Mouse (Mus musculus) kidney, postnatal 0 days (tissue): ENCODE measurements around the gene Rps6kc1. TPM values are rescaled to one million over a fixed set of nuclear protein-coding genes. Genes with fewer than 3 reads are reported as not detected.

Experiments used
- ATAC-seq: fragments of 200-750 bp; cut with Nextera tagmentation; replicated peaks from 2 replicates; pipeline ENCODE4 v1.8.0; 2017; ENCODE audit warnings: low read depth, moderate number of reproducible peaks, moderate TSS enrichment, moderate library complexity; ENCODE audit not compliant: low FRiP score
- DNase-seq: peaks from one replicate; pipeline ENCODE4 v3.0.0-alpha.2; 2016; ENCODE audit warnings: low spot score
- H3K27ac ChIP-seq: fragments of 300-500 bp; sonication (generic); 2 replicates; pipeline ENCODE4 v1.5.1; 2014; ENCODE audit warnings: mild to moderate bottlenecking
- H3K27me3 ChIP-seq: fragments of 300-500 bp; sonication (generic); 2 replicates; pipeline ENCODE4 v1.6.1; 2014; ENCODE audit warnings: low read length, mixed read lengths; ENCODE audit not compliant: insufficient read depth
- H3K36me3 ChIP-seq: fragments of 300-500 bp; sonication (generic); 2 replicates; pipeline ENCODE4 v1.6.1; 2014; ENCODE audit warnings: low read length, mixed read lengths; ENCODE audit not compliant: insufficient read depth
- H3K4me1 ChIP-seq: fragments of 300-500 bp; sonication (generic); replicated peaks from 2 replicates; pipeline ENCODE4 v1.6.1; 2014; ENCODE audit warnings: antibody characterized with exemption, low read length, mixed read lengths; ENCODE audit not compliant: insufficient read depth
- H3K4me2 ChIP-seq: fragments of 300-500 bp; sonication (generic); 2 replicates; pipeline ENCODE4 v1.6.1; 2014; ENCODE audit warnings: mild to moderate bottlenecking, low read length, moderate library complexity, mixed read lengths
- H3K4me3 ChIP-seq: fragments of 300-500 bp; sonication (generic); replicated peaks from 2 replicates; pipeline ENCODE4 v1.5.1; 2014; ENCODE audit warnings: low read depth, low read length
- H3K9ac ChIP-seq: fragments of 300-500 bp; sonication (generic); 2 replicates; pipeline ENCODE4 v1.6.1; 2014; ENCODE audit warnings: low read depth, low read length
- H3K9me3 ChIP-seq: fragments of 300-500 bp; sonication (generic); replicated peaks from 2 replicates; pipeline ENCODE4 v1.6.1; 2016; ENCODE audit warnings: low read length, inconsistent platforms, mixed read lengths
- CTCF ChIP-seq: IDR thresholded peaks from 2 replicates; pipeline ENCODE4 v1.5.1; 2016; ENCODE audit warnings: antibody characterized with exemption, low read depth, mild to moderate bottlenecking, moderate library complexity
- WGBS: fragments of 180-500 bp; shearing (Covaris S2); extraction: QIAGEN DNeasy Blood & Tissue Kit; methylation state at CpG from one replicate; pipeline ENCODE4 v1.1.7; 2014; 5-methylcytosine and 5-hydroxymethylcytosine counted together
- polyA plus RNA-seq: library from polyadenylated mRNA; unstranded; fragments of >200 nt; fragmentation: Nextera tagmentation; extraction: Ambion mirVana; gene quantifications from 2 replicates; pipeline ENCODE4 v1.2.1, GENCODE M21; 2015

Rps6kc1 gene
- polyA plus RNA-seq, 1 experiment from 2014 or later: 10.2 TPM

DNA sequence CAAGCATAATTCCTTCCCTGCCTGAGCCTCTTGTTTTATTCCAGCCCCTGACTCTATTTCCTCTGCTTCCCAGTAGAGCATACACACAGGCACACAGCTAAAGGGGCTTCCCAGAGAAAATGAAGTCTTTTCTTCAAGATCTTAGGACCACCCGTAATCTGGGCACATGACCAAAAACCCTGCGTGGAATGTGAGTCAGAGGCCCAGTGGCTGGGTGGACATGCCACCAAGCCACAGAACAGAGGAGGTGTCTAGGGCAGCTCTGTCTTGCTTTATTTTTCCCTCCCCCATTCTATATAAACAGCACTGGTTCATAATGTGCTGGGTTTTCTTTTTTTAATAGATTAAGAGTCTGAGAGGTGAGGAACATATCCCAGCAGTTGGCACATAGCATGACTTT is 184.2 kb downstream of the Rps6kc1 start:
- Histone ChIP-seq H3K9ac (no peak overlapping the region), H3K9me3 (no peaks in the 10 kb centered on the region), H3K27ac (no peak overlapping the region), H3K4me1 (no peaks in the 10 kb centered on the region), H3K4me3 (no peak overlapping the region), H3K27me3 (no peaks in the 10 kb centered on the region), H3K36me3 (no peaks in the 10 kb centered on the region), H3K4me2 (no peak overlapping the region)
- WGBS: 57% methylated on average over 2 of the region's 2 CpGs
- ATAC-seq (no peak), DNase-seq (no peak)
- TF ChIP-seq CTCF: no peak

- no peaks in the 10 kb centered on the region for H3K36me3 ChIP-seq
- ATAC-seq (no peak), DNase-seq (no peak)
- WGBS: 52% methylated on average over 21 of the region's 21 CpGs
- no peaks in the 10 kb centered on the region for H3K4me1 ChIP-seq
- no peak overlapping the region for H3K9ac ChIP-seq
- no peaks in the 10 kb centered on the region for H3K27me3 ChIP-seq
- H3K27ac ChIP-seq: no peak overlapping the region
- H3K4me2 ChIP-seq: no peak overlapping the region
- no peaks in the 10 kb centered on the region for H3K9me3 ChIP-seq
- H3K4me3 ChIP-seq: no peak overlapping the region
- TF ChIP-seq CTCF: no peak
These were observed 186.8 kb downstream of the Rps6kc1 start for GRCm38 (mm10) chr1:190724591-190725380.

DNA sequence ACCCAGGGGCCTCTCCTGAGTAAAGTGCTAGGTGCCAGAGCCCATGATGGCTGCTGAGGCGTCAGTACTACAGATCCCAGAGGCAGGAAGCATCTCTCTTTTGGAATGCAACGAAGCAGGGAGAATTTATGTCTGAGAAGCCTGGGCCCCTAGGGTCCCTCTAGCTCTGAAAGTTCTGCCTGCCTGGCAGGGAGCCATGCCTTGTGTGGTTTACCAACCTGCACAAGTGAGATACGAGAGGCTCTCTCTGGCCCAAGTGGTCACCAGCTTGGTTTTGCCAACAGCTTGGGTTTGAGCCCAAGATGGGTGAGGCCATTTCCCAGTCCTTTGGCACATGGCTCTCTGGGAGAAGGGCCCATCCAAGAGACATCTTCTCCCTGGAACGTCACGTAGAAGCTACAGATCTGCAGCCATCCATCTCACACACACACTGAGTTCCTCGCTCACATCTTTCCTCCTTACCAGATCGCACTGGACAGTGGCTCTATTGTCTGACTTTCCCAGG is 187.6 kb downstream of the Rps6kc1 start:
- WGBS: 79% methylated on average over 7 of the region's 7 CpGs
- H3K36me3 ChIP-seq: no peaks in the 10 kb centered on the region
- ATAC-seq: no peak

GRCm38 (mm10) chr1:190713848-190714247 is 197.7 kb downstream of the Rps6kc1 start:
- Histone ChIP-seq H3K4me1 (no peaks in the 10 kb centered on the region), H3K36me3 (no peaks in the 10 kb centered on the region), H3K9ac (no peak overlapping the region), H3K4me3 (no peak overlapping the region), H3K4me2 (no peak overlapping the region), H3K27ac (no peak overlapping the region), H3K27me3 (no peaks in the 10 kb centered on the region), H3K9me3 (no peaks in the 10 kb centered on the region)
- 77% methylated on average over 6 of the region's 6 CpGs for WGBS
- TF ChIP-seq CTCF: no peak
- ATAC-seq: no peak
- no peak for DNase-seq

More for the DNA sequence above, 187.6 kb downstream of the Rps6kc1 start:
- no peaks in the 10 kb centered on the region for H3K4me1 ChIP-seq
- no peak overlapping the region for H3K4me2 ChIP-seq
- TF ChIP-seq CTCF: no peak
- no peak overlapping the region for H3K4me3 ChIP-seq
- DNase-seq: no peak
- no peak overlapping the region for H3K27ac ChIP-seq
- H3K27me3 ChIP-seq: no peaks in the 10 kb centered on the region
- no peak overlapping the region for H3K9ac ChIP-seq
- no peaks in the 10 kb centered on the region for H3K9me3 ChIP-seq

DNA sequence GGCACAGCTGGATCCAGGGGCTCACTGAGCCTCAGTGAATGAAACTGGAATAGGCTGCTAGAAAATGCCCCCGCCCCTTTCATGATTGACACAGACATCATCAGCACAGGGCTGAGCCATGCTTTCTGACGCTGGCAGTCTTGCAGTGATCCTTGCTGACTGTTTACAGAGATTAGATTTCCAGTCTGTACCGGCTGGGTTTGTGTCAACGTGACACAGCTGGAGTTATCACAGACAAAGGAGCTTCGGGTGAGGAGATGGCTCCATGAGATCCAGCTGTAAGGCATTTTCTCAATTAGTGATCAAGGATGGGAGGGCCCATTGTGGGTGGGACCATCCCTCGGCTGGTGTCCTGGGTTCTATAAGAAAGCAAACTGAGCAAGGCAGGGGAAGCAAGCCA is 214.0 kb downstream of the Rps6kc1 start:
- 23% methylated on average over 6 of the region's 6 CpGs for WGBS
- no peak overlapping the region for H3K27ac ChIP-seq
- H3K4me3 ChIP-seq: no peak overlapping the region
- no peak for TF ChIP-seq CTCF
- H3K9ac ChIP-seq: no peak overlapping the region
- no peaks in the 10 kb centered on the region for H3K36me3 ChIP-seq
- ATAC-seq: no peak
- no peaks in the 10 kb centered on the region for H3K4me1 ChIP-seq
- no peaks in the 10 kb centered on the region for H3K27me3 ChIP-seq
- DNase-seq: no peak
- H3K4me2 ChIP-seq: no peak overlapping the region
- no peaks in the 10 kb centered on the region for H3K9me3 ChIP-seq

- 72% methylated on average over 11 of the region's 11 CpGs for WGBS
- Histone ChIP-seq H3K36me3 (no peaks in the 10 kb centered on the region), H3K27me3 (no peaks in the 10 kb centered on the region), H3K4me3 (no peak overlapping the region), H3K4me1 (no peaks in the 10 kb centered on the region), H3K9me3 (no peaks in the 10 kb centered on the region), H3K27ac (no peak overlapping the region), H3K4me2 (no peak overlapping the region), H3K9ac (no peak overlapping the region)
- peak; percentile 69 for TF ChIP-seq CTCF
- peak; percentile 74 for DNase-seq
- no peak; the same call in 1 of the 2 replicates for ATAC-seq
These were observed 216.0 kb downstream of the Rps6kc1 start for GRCm38 (mm10) chr1:190695589-190695988.
